Mouse (Mus musculus) c-Kit-positive CD71-positive TER-119-negative erythroid progenitor cells, embryonic 14.5 days (primary cell): ENCODE results near the gene Arhgef3.

ENCODE experiments used
- DNase-seq: peaks from one replicate; pipeline ENCODE4 v3.0.0-alpha.2; 2013; ENCODE audit warnings: low read depth

Arhgef3 gene

DNA sequence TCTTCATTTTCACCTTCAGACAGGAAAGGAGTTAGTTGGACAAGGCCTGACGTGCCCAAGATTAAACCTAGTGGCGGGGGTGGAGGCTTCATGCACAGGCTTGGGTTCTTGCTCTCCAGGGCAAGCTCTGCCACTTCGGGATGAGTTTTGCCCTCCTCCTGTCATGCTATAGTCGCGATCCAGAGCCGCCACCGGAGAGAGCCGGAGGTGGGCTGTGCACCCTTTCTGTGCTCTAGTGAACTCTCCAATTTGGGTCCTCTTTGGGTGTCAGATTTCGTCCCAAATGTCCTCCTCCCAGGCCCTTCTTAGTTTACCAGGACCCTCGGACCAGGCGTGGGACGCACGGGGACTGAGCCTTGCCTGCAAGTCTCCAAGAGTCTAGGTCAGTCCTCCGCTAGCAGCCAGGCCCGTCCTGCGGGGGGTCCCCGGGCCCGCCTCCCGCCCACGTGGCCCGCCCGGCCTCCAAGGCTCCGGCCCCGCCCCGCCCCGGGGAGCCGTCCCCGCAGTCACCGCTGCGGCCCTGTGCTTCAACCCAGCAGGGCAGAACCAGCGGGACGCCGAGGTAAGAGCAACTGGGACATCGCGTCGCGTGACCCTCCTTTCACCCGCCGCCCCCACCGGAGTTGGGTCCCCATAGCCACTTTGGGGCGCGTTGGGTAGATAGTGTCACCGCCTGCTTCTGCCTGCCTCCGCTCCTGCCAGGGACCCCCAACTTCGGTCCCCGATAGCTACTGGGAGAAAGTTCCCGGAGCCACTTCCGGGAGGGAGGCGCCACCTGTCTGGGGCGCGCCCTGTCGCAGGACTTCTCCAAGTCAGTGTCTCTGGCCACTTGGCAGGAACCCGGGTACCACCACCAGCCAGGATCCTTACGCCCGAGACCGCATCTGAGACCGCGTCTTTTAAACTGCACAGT is at the start of gene Arhgef3:
Arhgef3 (plus strand) TSS at position 538 of the 913 bp plus-strand sequence.
- DNase-seq: no peak

DNA sequence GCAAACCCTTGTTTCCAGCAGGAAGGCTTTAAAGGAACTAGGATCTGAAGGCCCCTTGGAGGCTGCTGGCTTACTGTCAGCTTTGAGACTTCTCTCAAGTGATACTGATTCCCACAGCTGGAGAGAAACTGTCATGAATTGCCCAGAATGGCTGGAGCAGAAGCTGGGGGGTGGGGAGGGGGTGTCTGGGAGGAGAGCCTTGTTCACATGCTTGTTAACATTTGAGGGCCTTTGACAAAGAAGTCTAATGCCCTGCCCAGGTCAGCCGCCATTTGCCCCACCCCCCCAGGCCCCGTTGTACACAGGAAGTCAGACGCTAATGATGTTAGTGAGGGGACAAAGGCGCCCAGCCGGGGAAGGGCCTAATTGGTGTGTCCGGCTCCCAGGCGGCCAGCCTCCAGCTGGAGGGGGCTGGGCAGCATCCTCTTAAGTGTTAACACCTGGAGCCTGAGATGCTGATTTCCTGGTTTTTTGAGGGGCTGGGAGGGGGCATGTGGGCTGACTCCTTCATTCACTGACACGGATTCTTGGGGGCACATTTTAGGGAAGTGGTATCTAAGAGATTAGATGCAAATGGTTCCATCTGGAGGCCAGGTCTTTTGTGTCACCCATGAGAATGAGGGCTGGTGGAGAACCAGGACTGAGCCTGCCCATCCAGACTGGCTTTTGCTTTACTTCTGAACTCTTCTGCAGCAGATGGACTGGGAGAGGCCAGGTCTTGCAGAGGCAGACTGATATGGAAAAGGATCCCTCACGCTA is 48.3 kb upstream of the Arhgef3 start:
- no peak for DNase-seq

DNA sequence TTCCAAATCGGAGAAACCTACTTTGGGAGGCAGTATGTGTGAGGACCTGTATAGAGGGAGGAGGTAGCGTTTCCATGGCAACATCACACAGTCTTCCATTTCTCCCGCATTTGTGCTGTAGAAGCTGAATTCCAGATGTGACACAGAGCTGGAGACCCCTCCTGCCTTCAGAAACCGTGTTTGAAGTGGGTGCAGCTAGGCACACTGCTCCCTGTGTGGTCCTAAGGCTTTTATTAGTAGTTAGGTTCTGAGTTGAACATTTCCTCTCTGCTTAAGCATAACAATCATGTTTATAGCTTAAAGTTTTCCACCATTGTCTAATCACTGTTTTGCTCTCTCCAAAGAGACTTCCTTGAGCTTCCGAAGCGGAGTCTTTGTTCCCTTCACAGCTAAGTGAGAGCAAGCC is 46.8 kb upstream of the Arhgef3 start:
- DNase-seq: no peak

DNA sequence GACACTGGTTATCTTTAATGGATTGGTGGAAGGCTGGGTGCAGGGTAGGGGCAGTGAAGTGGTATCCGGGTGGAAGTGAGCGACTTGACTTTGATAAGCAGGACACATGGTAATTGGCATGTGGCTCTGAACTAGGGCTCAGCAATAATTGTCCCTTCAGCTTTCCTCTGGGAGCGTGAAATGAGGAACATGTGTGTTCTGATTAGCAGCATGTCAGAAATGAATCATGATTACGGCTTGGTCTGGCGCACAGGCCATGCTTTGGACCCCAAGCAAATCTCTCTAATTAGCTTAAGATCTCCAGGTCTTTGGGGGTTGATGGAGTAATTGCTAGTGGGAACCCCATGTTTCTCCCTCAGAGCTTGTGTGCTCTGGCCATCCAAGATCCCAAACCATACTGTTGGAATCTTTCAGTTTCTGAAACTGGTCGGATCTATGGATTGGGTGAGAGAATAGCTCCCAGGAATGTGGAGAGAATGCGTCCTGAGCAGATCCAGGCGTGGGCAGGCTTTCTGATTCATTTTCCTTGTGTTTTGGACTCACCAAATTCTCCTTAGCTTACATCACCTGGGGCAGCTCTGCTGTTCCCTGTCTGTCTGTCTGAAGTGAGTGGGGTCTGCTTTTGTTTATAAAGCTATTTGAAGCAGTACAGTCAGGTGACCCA is 45.1 kb upstream of the Arhgef3 start:
- no peak for DNase-seq

DNA sequence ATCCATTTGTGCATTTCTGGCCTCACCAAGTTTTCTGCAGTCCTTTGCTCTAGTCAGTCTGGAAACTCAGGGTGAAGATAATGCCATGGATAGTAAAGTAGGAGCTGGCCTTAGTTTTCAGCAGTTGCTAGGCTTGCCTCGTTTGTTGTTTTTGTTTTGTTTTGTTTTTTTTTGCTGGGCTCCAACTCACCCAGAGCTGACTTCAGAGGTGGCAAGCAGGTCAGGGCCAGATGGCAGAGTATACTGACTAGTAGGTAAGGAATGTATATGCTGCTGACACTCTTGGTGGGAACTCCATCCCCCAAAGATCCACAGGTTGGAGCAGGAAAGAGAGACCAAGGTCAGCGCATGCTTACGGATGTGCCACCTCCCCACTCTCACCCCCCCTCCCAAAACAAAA is 44.6 kb upstream of the Arhgef3 start:
- no peak for DNase-seq

DNA sequence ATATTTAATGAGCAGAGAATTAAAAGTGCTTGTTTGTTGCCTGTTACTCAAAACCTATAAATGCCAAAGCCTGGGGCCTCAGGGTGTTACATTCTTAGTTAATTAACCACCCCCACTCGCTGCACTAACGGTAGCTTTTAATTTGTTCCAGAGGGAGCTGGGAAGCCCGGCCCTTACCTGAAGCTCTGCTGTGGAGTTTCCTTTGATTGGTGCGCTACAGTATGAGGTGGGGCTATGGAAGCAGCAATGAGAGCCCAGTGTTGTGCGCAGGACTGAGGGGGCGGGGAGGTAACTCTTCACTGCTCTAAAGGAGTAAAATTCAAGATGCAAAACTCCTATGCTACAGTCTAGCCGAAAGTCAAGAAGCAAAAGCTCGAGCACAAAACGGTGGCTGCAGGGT is 43.9 kb upstream of the Arhgef3 start:
- no peak for DNase-seq

DNA sequence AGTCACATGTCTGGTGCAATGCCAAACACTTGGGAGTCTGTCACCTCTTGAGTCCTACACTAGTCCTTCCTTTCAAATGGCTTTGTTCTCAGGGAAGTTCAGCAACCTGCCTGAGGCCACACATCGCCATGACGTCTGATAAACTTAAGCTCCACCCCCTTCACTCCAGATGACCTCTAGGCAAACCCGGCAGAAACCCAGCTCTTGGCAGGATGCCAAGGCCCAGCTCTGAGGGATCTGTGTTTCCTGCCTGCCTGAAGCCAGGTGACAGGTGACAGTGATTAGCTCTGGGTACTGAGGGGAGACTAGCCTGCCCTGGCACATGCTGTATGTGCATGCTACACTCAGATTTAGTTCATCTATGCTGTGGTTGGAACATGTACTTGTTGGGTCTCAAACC is 42.7 kb upstream of the Arhgef3 start:
- DNase-seq: no peak

DNA sequence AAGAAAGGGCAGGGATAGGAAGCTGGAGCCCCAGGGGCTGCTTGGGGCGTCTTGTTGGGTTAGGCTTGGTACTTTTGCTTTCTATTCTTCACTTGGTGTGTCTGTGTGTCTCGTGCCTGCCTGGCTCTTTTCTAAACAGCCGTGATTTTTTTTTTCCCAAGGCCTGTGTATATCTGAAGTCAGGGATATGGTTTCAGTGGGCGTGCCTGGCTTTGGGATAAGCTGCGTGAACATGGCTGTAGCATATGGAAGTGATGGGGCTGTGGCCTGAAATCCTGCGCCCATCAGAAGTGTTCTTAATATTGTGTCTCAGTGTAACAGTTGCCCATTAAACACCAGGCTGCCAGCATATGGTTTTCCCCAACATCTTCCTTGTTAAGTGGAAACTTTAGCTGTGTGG is 39.6 kb upstream of the Arhgef3 start:
- no peak for DNase-seq

DNA sequence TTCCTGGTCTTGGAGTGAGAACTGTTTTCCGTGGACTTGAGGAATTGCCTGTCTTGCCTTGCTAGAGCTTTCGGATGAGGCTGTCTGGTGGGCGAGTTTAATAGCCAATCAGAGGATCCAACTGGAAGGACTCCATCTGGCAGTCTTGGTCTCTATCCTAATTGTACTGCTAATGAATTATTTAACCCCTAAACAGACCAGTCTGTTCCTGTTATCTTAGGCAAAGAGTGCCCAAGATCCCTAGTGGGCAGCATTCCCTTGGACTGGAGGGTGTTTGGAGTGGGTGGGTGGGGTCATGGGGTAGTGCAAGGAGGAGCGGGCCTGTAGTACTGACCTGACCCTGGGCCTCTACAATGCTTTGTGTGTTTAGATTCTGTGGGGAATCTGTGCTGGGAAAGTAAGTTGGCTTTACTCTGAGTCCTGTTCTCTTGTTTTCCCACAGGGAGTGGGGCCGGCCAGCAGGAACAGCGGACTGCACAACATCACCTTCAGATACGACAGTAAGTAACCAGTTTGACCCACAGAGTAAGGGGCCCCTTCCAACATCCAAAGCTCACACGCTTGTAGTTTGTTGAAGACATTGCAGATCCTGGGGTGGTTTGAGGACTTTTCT is 38.7 kb upstream of the Arhgef3 start:
- DNase-seq: no peak

DNA sequence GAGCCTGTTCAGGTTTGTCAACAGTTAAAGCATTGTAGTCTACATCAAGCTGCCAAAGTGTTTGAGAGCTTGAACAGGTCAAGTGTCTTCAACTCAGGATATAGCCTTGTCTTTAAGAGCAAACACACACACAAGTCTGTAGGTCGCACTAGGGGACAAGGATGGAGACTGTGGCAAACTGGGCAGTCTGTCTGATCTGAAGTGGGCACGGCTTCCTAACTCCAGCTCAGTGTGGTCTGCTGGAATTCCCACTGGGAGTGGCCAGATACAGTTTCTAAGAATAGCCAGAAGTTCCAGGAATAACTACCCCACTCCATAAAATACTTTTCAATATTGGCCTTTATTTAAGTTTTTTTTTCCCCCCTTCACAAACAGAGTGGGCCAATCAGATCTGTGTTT is 38.2 kb upstream of the Arhgef3 start:
- DNase-seq: no peak

DNA sequence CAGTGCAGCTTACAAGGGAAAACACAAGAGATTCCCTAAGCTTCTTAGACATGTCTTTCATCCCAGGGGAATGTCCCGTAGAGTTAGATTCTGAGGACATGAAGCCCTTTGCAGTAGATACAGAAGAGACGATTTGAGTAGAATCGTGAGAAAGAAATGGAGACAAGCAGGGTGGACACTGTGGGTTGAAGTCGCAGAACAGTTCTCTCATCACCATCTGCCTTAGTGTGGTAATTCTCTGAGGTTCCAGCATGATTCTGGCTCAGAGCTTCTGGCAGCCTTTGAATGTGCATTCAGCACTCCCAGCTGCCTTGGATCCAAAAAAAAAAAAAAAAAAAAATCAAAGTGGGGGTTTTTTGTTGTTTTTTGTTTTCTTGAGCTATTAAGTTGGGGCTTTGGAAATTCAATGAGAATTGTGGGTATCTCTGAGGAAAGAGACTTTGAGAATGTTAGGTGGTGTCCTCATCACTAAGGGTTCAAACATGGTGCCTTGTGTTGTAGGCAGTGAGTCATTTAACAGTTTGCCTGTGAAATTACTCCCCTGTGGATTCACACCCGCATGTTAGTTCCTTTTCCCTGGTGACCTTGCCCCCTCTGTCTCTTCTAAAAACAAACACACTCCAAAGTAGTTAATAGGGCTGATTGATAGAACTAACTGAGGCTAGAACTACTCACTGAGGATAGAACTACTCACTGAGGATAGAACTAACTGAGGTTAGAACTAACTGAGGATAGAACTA is 33.0 kb upstream of the Arhgef3 start:
- DNase-seq: no peak

DNA sequence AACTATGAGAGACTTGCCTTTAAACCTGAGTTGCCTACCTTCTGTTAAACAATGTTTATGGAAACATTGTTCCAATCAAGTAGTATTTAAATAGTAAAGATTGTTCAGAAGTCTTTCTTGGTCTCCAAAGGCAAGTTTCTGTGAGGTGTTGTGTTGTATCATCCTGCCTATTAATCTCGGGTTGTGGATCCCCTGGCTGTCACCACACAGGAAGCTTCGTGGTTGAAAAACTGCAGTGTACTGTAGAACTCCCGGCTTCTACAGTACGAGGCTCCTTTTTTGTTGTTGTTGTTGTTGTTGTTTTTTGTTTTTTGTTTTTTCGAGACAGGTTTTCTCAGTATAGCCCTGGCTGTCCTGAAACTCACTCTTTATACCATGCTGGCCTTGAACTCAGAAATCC is 29.2 kb upstream of the Arhgef3 start:
- no peak for DNase-seq

DNA sequence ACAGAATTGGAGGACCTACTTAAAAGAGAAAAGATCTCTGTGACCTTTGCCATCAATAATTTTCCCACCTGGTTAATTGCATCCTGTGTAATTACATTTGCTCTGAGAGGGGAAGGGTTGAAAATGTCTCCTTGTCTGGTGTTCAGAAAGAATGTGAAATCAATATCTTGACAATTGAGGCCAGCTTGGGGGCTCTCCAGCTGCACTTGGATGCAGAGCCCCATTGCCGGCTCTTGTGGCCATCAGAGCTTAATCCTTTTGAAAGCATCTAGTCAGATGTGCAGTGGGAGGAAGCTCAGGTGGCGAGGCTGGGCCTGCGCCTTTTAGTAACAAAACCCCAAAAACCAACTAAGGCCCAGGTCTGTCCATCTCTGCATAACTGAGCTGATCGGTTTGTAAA is 28.7 kb upstream of the Arhgef3 start:
- DNase-seq: no peak

DNA sequence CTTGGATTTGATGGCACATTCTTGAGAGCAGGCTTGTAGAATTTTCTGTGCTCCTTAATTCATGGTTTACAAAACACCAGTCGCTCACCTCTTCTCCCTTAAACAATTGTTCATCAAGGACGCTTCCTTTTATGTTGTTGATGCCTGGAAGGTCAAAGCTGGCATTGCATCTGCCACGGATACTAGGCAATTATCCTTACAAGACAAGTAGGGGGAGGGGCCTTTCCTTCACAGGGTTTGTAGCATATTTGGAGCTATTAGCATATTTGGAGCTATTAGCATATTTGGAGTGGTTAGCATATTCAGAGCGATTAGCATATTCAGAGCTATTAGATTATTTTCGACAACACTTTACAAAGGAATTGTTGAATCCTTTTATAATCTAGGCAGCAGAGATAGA is 20.5 kb upstream of the Arhgef3 start:
- no peak for DNase-seq

DNA sequence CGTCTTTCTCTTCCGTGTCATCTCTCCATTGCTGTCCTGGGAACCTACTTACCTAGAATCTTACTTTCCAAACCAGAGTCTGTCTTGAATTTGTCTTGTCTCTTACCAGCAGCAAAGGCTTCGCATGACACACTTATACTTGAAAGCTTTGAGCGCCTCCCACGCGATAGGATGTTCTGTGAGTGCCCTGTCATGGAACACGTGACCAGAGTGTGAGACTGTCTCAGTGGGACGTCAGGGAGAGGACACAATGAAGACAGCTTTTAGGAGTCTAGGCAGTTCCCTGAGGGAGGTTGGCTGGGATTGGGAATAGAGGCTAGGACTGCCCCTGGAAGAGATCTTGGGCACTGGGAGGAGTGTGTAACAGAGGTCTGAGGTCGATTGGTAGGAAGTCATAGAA is 18.6 kb upstream of the Arhgef3 start:
- no peak for DNase-seq

DNA sequence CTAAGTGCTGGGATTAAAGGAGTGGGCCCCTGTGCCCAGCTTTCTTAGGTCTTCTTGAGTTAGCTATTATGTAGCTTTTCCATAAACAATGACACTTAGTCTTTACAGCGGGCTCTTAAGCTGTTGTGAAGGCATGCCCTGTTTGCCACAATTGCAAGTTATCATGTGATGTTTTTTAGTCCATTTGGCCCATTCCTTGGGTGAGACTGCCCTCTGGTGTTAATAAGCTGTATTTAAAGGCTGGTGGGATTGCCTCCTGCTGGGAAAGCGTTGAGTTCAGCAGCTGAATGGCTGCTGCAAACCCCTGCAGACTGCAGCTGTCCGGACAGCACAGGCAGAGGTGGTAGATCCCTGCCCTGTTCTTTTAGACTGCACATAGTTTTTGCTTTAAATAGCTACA is 17.9 kb upstream of the Arhgef3 start:
- peak; percentile 29 for DNase-seq

DNA sequence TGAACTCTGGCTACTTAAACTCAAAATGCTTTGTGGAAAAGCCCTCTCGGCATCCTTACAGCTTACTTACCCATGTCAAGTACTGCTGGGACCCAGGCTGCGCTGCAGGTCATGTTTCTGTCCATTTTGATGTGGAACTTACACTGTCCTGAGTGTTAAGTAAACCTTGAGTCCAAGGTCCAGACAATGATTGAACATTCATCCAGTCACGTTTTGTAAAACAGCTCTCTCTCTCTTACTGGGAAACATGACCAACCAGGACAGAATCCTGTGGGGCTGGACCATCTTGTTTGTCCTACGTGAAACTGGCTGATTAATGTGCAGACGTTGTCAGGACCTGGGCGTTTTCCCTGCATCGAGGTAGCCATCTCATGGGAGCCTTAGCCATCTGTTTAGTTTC is 13.0 kb upstream of the Arhgef3 start:
- no peak for DNase-seq

DNA sequence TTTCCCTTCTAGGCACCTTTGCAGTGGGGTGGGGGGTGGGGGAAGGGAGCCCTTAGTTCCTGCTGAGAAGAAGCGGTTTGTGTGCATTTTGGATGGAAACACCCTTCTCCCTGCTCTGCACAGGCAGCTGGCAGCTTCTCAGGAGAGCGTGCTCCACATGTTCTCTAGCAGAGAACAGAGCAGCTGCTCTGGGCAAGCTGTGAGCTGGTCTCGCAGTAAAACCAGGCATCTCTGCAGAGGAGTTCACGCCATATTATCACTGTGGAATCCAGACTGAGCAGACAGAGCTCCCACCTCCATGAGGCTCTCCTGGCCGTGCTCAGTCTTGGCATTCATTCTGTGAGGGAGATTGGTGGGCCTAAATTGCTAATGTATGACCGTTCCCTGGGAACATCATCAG is 12.0 kb upstream of the Arhgef3 start:
- DNase-seq: no peak

DNA sequence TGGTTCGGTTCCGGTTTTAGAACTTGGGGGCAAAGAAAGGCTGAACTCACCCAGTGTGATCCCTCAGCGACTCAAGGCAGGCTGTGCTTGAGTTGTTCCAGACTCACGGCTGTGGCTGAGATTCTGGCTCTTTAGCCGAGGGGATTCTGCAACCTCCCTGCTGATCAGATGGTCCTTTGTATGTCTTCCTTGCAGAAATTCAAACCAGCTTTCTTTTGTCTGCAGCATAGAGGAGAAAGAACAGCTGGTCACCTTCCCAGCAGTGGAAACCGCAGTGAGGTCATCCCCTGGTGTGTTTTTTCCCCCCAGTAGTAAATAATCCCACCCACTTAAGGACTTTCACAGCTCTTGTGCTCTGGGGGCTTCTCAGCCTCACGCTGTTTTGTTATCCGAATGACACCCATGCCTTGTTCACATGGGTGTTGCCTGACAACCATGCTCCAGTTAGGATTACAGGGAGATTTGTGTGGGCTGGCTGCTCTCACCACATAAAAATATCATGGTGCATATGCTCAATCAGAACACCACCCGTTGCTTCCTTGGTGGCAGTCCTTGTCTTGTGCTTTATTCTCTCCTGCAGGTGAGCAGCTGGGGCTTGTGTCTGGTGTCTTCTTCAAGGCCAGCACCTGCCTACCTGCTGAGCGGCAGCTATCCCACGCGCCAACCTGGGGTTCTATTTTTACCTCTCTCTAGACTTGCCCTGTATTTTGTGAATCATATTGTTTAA is 8.8 kb upstream of the Arhgef3 start:
- no peak for DNase-seq

DNA sequence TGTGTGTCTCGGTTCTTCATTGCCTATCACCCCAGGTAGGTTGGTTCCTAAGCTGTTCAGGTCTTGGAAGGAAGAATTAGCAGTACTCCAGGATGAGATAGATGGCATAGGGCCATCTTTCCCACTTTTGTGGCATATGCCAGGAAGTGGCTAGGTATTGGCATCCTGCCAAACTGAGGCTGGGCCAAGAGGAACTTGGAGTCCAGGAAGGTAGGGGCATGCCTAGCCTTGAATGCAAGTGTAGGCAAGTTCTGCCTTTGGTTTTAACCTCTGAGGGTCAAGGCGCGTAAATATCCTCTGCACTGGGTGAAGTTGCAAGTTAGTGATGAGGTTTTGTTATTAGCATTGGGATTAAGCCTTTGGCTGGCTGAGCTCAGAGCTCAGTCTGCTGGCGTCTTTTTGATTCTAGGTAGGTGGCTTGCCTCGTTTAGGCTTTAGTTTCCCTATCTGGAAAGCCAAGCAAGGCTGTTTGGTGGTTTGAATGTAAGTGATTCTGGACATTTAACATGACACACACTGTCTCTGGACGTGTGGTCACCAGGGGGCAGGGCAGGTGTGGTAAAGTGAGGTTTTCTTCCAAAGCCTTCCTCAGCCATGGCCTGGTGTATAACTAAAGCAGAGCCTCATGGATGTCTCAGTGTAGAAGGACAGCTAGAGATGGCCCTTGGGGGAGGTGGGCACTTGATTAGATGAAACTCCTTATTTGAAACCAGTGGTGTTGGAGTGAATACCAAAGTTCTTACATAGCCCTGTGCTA is 5.8 kb upstream of the Arhgef3 start:
- DNase-seq: no peak
